Mouse (Mus musculus) cerebellum, adult 11 months (tissue): Measurements from ENCODE around the gene Mapk8ip2.
"Not testable (repeated sequence)": the region's sequence is repeated elsewhere in the genome, so short reads cannot be mapped to it uniquely, and the experiment has no call there.

Source experiments
- DNase-seq: peaks from one replicate; pipeline ENCODE4 v3.0.0; 2022

Gene Mapk8ip2

DNA sequence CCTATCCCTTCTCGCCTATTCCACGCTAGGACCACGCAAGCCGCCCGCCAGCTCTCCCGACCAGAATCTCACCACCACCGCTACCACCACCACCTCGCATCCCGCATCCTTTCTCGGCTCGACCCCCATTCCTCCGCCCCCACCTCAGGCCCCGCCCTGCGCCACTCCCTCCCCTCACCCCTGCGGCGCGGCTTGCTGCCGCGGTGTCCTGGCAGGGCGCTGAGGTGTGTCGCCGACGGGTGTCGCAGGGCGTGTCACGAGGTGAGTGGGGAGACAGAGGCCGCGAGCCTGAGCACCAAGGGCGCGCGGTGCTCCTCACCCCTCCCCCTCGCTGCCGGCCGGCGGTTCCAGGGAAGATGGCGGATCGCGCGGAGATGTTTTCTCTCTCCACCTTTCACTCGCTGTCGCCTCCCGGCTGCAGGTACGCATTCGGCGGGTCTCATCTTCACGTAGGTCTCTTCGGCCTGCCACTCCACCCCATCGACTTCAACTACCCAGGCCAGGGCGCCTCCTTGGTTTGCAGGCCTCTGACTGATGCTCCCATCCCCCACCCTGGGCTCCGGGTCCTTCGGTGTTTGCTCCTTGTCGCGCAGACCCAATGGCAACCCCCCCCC, at the start of gene Mapk8ip2:
Mapk8ip2 (plus strand) TSS at position 49 of the 614 bp plus-strand sequence.
- DNase-seq: peak; percentile 77

DNA sequence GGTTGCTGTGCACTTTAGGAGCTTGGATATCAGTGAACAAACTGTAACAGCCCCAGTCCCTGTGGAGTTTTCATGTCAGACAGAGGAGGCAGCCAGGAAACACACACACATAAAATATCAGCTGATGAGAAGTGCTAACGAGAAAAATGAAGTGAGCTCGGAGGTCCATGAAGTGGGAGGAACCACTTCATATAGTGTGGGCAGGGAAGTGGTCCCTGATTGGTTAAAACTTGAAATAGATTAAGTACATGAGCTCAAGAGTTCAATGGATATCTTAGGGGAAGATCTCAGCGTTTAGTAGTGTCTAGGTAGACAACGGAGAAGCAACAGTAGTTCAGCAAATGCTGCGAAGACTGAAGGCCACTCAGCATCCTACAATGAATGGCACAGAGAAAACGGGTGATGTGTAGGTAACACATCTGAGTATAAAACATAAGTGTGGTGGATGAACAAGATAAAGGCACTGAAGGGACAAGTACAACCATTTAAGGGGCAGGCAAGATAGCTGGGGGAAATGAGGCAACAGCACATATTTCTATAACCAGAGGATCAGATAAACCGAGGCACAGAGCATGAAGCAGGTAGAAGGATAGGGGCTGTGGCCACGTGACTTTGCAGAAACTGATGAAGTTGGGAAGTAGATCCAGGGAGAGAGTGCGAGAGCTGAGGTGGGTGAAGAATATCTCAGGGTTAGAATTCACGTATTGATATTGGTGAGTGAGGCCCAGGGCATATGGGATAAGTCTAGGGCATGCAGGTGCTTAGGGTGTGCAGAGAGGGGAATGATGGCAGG, 48.7 kb upstream of the Mapk8ip2 start:
- no peak for DNase-seq

DNA sequence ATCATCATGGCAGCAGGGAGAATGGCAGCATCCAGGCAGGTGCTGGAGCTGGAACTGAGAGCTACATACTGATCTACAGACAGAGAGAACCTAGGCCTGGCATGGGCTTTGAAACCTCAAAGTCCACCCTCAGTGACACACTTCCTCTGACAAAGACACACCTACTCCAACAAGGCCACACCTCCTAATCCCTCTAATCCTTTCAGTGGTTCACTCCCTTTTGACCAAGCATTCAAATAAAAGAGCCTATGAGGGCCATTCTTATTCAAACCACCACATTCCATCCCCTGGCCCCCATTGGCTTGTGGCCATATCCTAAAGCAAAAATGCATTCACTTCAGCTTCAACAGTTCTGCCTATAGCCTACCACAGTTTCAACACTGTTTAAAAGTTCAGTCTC, 47.0 kb upstream of the Mapk8ip2 start:
- DNase-seq: no peak

DNA sequence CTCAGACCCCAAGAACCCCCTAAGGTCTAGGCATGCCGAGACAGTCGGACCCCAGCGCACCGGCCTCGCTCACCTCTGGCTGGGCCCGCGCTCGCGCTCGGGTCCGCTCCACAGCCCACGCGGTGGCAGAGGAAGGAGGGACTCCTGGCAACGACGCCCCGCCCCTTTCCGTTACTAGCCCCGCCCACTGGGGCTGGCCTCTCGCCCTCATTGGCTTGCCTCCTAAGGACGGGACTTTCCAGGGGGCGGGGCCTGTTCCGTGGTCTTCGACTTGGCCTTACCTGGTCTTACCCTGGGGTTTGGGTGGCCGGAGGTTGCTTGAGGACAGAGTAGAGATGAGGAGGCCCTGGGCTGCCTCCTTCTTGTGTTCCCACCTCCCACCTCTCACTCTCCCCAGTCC, 43.6 kb upstream of the Mapk8ip2 start, which contains the start of gene Syce3:
Syce3 (minus strand) TSS at position 386 of the 400 bp plus-strand sequence.
- no peak for DNase-seq

DNA sequence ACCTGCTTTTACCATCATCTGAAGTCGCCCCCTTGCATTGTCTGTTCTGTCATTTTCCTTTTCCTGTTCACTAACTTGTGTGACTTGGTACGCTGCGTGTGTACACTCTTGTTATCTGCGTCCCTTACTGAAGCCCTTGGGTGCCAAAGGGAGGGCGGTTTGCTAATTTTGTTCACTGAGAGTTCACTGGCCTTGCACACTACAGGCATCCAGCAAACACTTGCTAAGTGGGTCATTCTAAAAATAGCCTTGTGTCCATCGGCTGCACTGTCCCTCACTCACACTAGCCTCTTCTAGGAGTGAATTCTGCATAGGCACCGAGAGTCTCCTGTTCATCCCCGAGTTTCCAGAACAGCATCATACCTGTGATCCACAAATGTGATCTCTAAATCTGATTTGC, 38.4 kb upstream of the Mapk8ip2 start:
- DNase-seq: no peak

DNA sequence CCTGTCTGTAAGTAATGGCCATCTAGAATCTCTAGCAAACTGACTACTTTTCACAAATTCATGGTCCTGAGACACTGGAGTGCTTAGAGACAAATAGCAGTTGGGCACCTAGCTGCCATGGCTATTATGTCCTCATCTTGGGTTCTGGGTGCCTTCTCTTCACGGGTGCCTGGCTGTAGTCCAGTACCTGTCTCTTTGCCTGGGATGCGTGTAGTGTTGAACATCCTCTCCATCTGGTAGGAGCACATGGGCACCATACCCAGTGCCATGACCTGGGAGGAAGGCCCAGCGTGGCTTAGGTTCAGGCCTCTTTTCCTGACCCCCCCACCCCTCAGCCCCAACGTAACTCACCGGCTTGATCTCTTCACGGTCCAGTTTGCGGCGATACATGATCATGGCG, 31.8 kb upstream of the Mapk8ip2 start:
- DNase-seq: no peak

DNA sequence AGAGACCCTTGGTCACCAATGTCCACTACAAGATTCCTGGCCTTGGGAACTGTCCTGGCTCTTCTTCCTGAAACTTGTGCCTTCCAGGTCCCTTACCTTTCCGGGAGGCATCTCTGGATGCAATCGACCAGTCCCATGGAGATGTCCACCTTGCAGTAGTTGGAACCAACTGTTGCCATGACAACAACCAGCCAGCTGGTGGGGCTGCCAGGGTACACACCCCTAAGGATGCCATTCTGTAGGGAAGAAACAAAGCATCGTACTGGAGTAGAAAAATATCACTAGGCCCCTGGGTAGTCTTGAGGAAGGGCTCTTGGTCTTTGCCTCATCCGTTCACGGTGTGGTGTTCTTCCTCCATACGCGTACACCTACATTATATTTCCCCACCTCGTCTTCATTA, 29.1 kb upstream of the Mapk8ip2 start:
- DNase-seq: no peak

DNA sequence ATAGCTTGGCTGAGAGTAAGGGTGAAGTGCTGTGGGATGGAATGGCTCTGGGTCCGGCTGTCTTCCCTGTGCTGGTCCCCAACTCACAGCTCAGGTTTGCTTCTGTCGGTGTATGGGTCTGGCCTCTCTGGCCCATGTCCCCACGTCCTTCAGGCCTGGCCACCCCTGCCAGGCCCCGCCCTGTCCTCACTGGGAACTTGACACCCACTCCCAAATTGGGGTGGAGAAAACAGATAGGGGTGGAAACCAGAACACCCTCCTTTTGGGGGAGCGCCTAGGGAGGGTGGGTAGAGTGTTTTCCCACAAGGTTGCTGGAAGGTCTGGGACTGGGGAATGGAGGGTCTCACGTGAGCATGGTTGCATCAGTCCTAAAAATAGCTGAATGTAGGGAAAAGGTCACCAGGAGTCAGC, 28.0 kb upstream of the Mapk8ip2 start, which contains the start of gene Cpt1b:
Cpt1b (minus strand) TSS at position 153 of the 411 bp plus-strand sequence.
- DNase-seq: no peak

DNA sequence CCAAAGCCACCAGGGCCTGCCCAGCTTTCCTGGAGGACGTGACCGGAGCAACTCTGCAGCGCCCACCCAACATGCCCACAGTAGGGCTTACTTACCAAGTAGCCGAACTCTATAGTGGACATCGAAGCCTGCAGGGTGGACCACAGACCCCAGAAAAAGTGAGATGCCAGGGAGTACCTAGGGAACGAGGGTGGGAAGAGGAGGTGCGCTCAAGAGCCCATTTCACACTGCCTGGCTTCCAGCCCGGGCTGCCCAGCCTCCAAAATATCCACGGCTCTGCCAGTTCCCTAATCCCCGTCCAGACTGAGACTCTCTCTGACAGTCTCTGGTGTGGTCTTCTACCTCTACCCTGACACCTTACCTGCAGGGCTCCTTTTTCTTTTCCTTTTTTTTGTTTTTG, 27.0 kb upstream of the Mapk8ip2 start:
- no peak for DNase-seq

DNA sequence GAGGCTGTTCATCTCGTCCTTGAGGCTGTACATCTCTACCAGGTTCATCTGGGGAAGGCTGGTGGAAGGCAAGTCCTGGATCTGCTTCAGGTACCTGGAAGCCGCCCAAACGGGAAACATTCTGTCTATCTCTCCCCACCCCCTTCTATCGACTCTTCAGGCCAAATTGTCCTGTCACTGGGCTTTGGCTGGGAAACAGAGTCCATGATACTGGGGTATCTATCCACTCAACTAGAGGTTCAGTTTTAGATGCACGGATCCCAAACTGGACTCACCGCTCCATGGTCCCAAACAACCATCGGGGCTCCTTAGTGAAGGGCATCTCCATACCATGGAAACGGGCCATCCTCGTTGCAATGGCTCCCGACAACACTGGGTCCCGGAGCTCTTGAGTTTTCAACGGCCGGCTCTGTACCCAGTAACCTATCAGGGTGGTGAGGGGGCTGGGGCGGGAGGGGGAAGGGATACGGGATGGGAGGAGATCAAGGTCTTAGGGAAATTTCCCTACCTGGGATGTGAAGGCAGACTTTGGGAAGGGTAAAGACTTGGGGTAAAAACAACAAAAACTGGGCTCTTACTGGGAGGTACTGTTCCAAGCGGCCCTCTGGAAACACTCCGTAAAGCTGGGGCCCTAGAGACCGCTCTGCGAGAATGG, 25.4 kb upstream of the Mapk8ip2 start:
- DNase-seq: no peak

DNA sequence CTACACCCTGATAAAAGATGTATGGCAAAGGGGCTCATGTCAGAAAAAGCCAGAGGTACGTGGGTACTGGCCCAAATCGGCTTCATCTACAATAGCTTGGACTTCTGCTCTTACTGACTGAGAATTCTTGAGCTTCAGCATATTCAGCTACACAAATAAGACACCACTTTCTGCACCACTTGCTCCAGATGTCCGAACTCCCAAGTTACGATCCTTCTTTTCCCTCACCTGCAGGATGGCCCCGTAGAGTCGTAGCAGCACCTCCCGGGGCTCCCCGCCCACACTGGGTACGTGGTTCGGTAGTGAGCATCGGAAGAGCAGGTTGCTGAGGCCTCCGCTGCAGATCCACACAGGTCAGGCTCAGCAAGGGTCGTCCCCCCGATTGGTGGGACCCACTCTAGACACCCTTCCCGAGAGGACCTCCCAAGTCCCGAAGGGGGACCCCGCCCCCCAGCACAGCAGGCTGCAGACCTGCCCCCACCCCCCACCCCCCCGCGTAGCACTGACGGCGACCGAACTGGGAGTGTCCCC, 24.8 kb upstream of the Mapk8ip2 start:
- DNase-seq: no peak

DNA sequence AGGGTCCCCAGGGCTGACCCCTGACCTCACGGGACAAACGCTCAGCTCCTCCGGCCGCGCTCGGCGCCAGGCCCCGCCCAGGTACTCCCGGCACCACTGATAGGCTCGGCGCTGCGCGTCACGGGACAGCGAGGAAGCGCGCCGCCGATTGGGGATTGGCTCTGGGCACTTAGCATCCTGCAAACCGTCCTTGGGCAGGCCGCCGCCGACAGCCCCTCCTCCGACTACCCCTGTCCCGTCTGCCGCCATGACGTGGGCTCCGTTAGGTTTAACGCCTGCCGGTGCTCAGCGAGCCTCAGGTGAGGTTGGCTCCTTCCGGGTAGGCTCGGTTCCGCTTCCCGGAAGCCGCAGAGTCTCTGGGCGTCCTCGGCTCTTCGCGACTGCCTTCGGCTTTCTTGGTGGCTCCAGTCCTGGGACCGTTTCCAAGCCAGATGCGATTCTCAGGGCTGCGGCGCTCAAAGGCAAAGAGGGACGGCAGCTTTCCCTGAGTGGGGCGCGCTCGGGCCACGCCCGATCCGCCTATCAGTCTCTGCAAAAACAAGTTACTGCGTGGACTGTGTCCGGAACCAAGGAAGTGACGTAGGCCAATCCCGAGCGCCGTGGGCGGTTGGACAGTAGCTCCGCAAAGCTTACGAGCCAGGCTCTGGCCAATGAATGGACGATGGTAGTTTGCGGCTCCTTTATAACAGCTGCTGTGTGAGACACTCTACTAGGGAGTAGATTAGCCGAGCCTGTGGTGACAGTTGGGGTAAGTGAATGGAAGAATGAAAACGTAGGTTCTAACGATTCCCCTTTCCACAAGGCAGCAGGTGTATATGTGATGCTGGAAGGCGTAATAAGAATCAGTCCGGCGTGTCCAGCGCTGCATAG, 24.1 kb upstream of the Mapk8ip2 start, which contains the start of the genes C730034F03Rik, Gm44502 and Chkb:
C730034F03Rik (plus strand) TSS at position 238 of the 870 bp plus-strand sequence.
Gm44502 (minus strand) TSS at position 345 of the 870 bp plus-strand sequence.
Chkb (minus strand) TSS at position 557 of the 870 bp plus-strand sequence.
- DNase-seq: peak; percentile 90

DNA sequence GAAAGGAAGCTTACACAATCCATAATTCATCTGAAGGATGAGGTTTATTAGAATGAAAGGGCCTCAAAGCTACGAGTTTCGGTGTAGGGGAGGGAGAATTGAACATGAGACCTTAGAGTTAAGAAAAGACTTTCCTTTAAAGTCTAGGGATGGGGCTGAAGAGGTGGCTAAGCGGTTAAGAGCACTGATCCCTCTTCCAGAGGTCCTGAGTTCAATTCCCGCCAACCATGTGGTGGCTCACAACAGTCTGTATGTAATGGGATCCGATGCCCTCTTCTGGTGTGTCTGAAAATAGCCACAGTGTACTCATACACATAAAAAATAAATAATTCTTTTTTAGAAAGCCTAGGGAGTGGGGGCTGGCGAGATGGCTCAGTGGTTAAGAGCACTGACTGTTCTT, 23.4 kb upstream of the Mapk8ip2 start:
- DNase-seq: peak; percentile 41

DNA sequence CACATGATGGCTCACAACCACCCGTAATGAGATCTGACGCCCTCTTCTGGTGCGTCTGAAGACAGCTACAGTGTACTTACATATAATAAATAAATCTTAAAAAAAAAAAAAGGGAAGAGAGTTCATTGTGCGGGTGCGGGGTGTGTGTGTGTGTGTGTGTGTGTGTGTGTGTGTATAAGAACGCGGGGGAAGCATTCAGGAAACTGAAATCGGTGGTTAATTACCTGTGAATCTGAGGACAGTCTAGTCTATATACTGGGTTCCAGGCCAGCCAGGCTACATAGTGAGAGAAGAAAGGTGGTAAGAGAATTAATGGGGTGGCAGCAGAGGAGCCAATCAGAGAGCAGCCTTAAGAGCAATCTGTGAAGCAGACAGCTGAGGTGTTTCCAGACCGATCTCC, 22.9 kb upstream of the Mapk8ip2 start:
- DNase-seq: not testable (repeated sequence)

DNA sequence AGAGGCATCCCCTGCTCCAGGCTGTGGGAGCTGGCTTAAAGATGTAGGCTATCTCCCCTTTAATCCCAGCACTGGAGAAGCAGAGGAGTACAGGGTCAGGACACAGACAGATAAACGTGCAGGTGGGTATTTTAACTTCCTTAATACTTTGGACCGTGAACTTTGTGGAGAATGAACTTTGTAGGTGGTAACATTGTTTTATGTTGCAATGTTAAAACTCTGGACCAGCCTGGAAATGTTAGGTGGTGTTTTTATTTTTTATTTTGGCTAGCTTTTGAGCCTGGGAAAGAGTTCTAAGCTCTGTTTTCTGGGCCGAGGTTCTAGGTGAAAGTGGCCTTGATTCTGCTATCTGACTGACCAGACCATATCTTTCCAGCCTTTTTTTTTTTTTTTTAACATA, 22.4 kb upstream of the Mapk8ip2 start:
- DNase-seq: no peak

DNA sequence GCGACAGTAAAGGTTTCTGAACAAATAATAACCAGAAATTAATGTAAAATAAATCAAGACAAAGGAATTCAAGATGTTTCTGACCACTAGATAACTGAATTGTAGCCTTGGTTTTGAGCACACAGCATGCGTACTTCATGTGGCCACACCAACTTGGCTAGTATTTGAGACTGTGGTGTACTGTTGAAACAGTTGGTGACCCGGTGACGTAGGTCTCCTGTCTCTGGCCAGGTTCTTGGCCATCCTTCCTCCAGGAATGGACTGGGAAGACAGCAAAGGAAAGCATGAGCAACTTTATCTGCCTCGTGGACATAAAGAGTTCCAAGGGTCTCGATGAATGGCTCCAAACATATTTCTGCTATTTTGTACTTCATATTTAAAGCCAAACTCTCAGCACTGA, 21.9 kb upstream of the Mapk8ip2 start:
- no peak for DNase-seq

DNA sequence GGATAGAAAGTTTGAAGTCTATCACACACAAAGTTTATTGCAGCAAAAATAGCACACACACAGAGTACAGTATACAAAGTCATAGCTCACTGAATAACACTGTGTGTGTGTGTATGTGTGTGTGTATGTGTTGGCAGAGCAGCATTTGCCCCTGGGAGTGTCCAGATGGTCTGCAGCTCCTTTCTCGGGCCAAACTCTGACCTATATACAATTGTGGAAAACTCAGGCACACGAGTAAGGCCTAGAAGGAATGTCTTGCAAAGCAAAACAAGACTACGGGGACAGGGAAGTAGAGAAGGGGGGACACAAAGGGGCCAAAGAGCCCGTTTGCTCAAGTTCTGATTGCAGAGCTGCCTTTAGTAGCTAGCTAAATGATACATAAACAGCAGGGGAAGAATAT, 20.8 kb upstream of the Mapk8ip2 start:
- DNase-seq: no peak

DNA sequence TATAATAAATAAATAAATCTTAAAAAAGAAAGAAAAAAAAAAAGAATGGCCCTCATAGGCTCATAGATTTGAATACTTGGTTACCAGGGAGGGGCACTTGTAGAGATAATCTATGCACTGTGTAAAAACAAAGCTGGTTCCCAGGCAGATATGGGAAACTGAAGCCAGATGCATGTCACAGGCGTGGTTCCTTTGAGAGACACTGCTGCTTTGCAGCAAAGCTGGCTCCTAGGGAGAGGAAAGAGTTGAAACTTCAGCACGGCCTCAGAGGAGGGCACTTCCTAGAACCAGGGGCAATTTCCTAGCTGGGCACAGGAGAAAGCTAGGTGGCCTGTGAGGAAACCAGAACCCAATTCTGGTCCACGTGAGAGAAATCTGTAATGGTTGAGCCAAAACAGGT, 19.6 kb upstream of the Mapk8ip2 start:
- no peak for DNase-seq

DNA sequence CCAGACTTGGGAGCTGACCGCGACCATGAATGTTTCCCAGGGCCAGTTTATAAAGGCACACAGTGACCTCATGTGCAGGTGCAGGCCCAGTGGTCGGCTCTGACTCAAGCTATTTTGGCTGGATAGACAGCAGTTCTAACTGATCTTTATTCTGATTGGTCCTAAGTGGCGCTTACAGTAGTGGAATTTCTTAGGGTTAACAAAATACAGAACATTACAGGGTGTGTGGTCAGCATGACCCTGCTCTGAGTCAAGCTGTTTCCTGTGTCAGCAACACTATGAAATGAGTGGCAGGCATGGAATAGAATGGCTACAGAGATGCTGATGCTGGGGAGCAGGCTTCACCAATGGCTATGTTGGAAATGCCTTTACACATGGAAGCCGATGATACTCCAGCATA, 17.8 kb upstream of the Mapk8ip2 start:
- no peak for DNase-seq

DNA sequence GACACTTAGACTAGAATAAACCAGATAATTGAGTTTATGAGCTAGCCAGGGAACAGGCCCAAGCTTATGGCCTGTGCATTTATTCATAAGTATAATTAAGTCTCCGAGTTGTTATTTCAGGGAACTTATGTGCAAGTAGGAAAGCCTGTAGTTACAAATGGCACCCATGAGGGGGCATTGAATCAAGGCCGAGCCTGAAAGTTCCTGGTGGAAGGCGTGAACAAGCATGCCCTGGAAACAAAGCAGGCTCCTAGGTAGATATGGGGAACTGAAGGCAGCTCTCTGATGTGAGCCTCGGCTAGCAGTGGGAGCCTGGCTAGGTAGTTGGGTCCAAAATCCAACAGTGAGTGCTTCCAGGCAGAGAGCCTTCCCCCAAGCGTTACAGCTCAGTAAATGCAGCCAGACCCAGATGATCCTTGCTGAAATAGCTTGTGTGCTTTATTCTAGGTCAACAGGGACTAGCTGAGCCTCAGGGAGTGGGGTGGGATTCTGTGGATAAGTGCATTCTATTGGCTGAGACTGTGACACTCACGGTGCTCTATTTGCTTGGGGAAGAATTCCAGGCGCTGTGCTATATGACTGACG, 11.1 kb upstream of the Mapk8ip2 start:
- no peak for DNase-seq

DNA sequence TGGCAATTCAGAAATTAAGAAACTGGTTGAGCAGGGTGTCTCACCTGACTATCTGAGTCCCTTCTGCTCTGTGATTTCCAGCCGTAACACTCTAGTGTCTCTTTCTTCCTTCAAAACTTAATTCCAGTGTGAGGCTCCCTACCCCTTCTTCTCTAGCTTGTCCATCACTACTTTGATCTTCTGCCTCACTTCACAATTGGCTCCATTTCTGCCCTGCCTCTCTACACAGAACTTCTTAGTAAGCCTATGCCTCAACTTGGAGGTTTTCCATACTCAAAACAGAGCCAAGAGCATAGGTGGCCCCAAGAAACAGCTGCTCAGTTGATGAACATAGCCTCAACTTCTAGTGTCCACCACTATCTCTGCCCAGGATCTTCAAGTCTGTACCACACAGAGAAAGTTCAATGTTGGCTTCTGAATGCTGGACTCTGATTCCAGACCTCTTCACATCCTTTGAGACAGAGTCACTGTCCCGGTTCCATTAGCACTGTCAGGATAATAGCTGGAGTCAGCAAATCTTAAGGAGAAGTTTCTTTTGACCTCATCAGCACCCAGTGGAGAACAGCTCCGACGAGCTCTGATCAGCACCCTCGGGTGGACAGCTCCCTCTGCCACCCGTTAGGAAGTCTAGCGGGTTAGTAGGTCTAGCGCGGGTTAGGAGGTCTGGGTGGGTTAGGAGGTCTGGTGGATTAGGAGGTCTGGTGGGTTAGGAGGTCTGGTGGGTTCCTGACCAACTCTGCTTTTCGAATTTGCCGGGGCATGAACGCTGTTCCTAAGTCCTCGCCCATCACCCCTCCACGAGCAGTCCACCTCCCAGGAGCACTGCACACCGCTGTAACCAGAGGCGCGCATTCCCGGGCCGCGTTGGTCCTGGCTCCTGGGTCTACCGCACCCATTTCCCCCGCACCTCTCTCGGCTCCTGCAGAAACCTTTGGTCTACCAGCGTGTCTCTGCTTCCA, 528 bp upstream of the Mapk8ip2 start:
- DNase-seq: no peak
